Mouse (Mus musculus) myocyte (in vitro differentiated cells): ENCODE results near the gene Kif4. TPM values are rescaled to one million over a fixed set of nuclear protein-coding genes. Genes with fewer than 3 reads are reported as not detected.
A peak's percentile ranks its signal among the peaks of the same experiment; 100 is the strongest.

ENCODE experiments used
- H3K27me3 ChIP-seq: one replicate; pipeline ENCODE4 v1.6.1; 2011; ENCODE audit not compliant: control insufficient read depth, insufficient read depth, insufficient read length
- H3K36me3 ChIP-seq: one replicate; pipeline ENCODE4 v1.6.1; 2011; ENCODE audit not compliant: control insufficient read depth, insufficient read depth
- H3K4me2 ChIP-seq: one replicate; pipeline ENCODE4 v1.6.1; 2011; ENCODE audit warnings: low read depth, control low read depth
- H3K4me3 ChIP-seq: one replicate; pipeline ENCODE4 v1.5.1; 2011; ENCODE audit warnings: mild to moderate bottlenecking, control low read depth, moderate library complexity
- H3K79me2 ChIP-seq: one replicate; pipeline ENCODE4 v1.6.1; 2011; ENCODE audit not compliant: control insufficient read depth, insufficient read depth
- H3ac ChIP-seq: one replicate; pipeline ENCODE4 v1.6.1; 2011; ENCODE audit not compliant: control insufficient read depth, insufficient read length
- CEBPB ChIP-seq: IDR thresholded peaks from 2 replicates; pipeline ENCODE4 v1.6.1; 2011; ENCODE audit warnings: mild to moderate bottlenecking, moderate library complexity; ENCODE audit not compliant: poor library complexity, insufficient read depth, severe bottlenecking
- E2F4 ChIP-seq: IDR thresholded peaks from one replicate; pipeline ENCODE4 v1.6.1; 2011; ENCODE audit warnings: mild to moderate bottlenecking, control low read depth, moderate library complexity; ENCODE audit not compliant: insufficient read depth
- MAX ChIP-seq: IDR thresholded peaks from one replicate; pipeline ENCODE4 v1.6.1; 2011; ENCODE audit warnings: low read depth, mild to moderate bottlenecking, control low read depth
- MYOD1 ChIP-seq, 3 experiments: IDR thresholded peaks; one replicate each; pipeline ENCODE4 v1.6.1; 2011; ENCODE audit warnings: control low read depth in 2 of 3, low read depth in 2 of 3, mild to moderate bottlenecking in 2 of 3, moderate library complexity in 1 of 3; ENCODE audit not compliant: insufficient read length in 2 of 3, control insufficient read depth in 1 of 3
- MYOG ChIP-seq, 3 experiments: IDR thresholded peaks; one replicate each; pipeline ENCODE4 v1.6.1; 2011; ENCODE audit warnings: control low read depth in 2 of 3, low read depth in 2 of 3, mild to moderate bottlenecking in 2 of 3; ENCODE audit not compliant: insufficient read length in 2 of 3, control insufficient read depth in 1 of 3, insufficient read depth in 1 of 3
- POLR2A ChIP-seq: IDR thresholded peaks from one replicate; pipeline ENCODE4 v1.6.1; 2011; ENCODE audit warnings: low read depth, mild to moderate bottlenecking, control low read depth, moderate library complexity; ENCODE audit not compliant: insufficient read length
- POLR2AphosphoS2 ChIP-seq: IDR thresholded peaks from one replicate; pipeline ENCODE4 v1.6.1; 2011; ENCODE audit warnings: low read depth, control low read depth; ENCODE audit not compliant: insufficient read length
- REST ChIP-seq: IDR thresholded peaks from one replicate; pipeline ENCODE4 v1.6.1; 2011; ENCODE audit warnings: mild to moderate bottlenecking, control low read depth, moderate library complexity; ENCODE audit not compliant: insufficient read depth, insufficient read length
- SRF ChIP-seq: IDR thresholded peaks from one replicate; pipeline ENCODE4 v1.6.1; 2011; ENCODE audit warnings: low read depth; ENCODE audit not compliant: control insufficient read depth, insufficient read length
- TCF12 ChIP-seq: IDR thresholded peaks from one replicate; pipeline ENCODE4 v1.6.1; 2011; ENCODE audit warnings: mild to moderate bottlenecking, control low read depth; ENCODE audit not compliant: poor library complexity, insufficient read depth, severe bottlenecking
- TCF3 ChIP-seq: IDR thresholded peaks from one replicate; pipeline ENCODE4 v1.6.1; 2011; ENCODE audit warnings: low read depth, control low read depth; ENCODE audit not compliant: insufficient read length
- USF1 ChIP-seq: IDR thresholded peaks from one replicate; pipeline ENCODE4 v1.6.1; 2011; ENCODE audit warnings: low read depth, mild to moderate bottlenecking, control low read depth, moderate library complexity
- polyA plus RNA-seq: library from polyadenylated mRNA; unstranded; fragments of >200 nt; fragmentation: generic; extraction: Trizol; gene quantifications from one replicate; pipeline ENCODE4 v1.2.1, GENCODE M21; 2012; ENCODE audit warnings: missing spikeins

Gene Kif4
- polyA plus RNA-seq, 1 experiment = 4.5 TPM

GRCm38 (mm10) chrX:100734359-100734758, 108.8 kb downstream of the Kif4 start:
- Histone ChIP-seq H3K79me2 (no peaks in the 10 kb centered on the region), H3K4me3 (no peak overlapping the region), H3K27me3 (no peaks in the 10 kb centered on the region), H3K36me3 (no peaks in the 10 kb centered on the region), H3K4me2 (no peak overlapping the region), H3ac (no peak overlapping the region)
- TF ChIP-seq REST = no peak
- no peak for TF ChIP-seq MYOG (IDR thresholded peaks at IDR 0.05; ENCODE audit: control insufficient read depth in 1 of 3, insufficient read depth in 1 of 3, insufficient read length in 2 of 3, low read depth in 2 of 3)
- no peak for TF ChIP-seq TCF12
- TF ChIP-seq MYOD1 (IDR thresholded peaks at IDR 0.05; ENCODE audit: control insufficient read depth in 1 of 3, insufficient read length in 2 of 3, low read depth in 2 of 3) = no peak
- no peak for TF ChIP-seq POLR2A
- TF ChIP-seq TCF3 = no peak
- no peak for TF ChIP-seq MAX
- no peak for TF ChIP-seq USF1
- TF ChIP-seq CEBPB = no peak
- TF ChIP-seq E2F4 = no peak
- no peak for TF ChIP-seq POLR2AphosphoS2
- no peak for TF ChIP-seq SRF

DNA sequence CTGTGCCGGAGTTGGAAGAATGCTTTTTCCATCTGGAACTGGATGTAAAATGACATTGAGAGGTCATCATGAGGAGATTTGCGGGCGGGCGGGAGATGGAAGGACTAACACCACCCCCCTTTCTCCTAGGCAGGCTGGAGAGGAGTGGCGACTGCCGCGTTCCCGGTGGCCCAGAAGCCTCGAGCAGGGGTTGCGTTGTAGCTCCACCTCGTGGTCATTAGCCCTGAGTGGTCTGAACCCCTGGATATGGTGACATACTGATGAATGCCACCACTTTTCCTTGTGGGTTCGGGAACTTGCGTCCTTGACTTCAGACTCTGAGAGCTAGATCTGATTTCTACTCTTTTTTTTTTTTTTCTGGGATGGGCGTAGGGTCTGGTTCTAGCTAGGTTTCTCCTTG, 113.4 kb downstream of the Kif4 start:
- H3K4me3 ChIP-seq = peak overlapping the region; percentile 22
- no peaks in the 10 kb centered on the region for H3K27me3 ChIP-seq
- no peak overlapping the region for H3ac ChIP-seq
- no peaks in the 10 kb centered on the region for H3K79me2 ChIP-seq
- TF ChIP-seq SRF (no peak), E2F4 (no peak), MYOG (IDR thresholded peaks at IDR 0.05; ENCODE audit: control insufficient read depth in 1 of 3, insufficient read depth in 1 of 3, insufficient read length in 2 of 3, low read depth in 2 of 3) (no peak), POLR2AphosphoS2 (no peak), CEBPB (no peak), MAX (no peak), TCF12 (no peak), MYOD1 (IDR thresholded peaks at IDR 0.05; ENCODE audit: control insufficient read depth in 1 of 3, insufficient read length in 2 of 3, low read depth in 2 of 3) (no peak), REST (no peak), TCF3 (no peak), USF1 (no peak), POLR2A (no peak)
- H3K36me3 ChIP-seq = no peaks in the 10 kb centered on the region
- peak overlapping the region; percentile 77 for H3K4me2 ChIP-seq

GRCm38 (mm10) chrX:100739443-100739842, 113.9 kb downstream of the Kif4 start:
- no peaks in the 10 kb centered on the region for H3K36me3 ChIP-seq
- peak overlapping the region; percentile 77 for H3K4me2 ChIP-seq
- no peaks in the 10 kb centered on the region for H3K79me2 ChIP-seq
- no peak overlapping the region for H3ac ChIP-seq
- peak overlapping the region; percentile 22 for H3K4me3 ChIP-seq
- no peak for TF ChIP-seq TCF3
- TF ChIP-seq E2F4 = peak; percentile 27
- no peaks in the 10 kb centered on the region for H3K27me3 ChIP-seq

DNA sequence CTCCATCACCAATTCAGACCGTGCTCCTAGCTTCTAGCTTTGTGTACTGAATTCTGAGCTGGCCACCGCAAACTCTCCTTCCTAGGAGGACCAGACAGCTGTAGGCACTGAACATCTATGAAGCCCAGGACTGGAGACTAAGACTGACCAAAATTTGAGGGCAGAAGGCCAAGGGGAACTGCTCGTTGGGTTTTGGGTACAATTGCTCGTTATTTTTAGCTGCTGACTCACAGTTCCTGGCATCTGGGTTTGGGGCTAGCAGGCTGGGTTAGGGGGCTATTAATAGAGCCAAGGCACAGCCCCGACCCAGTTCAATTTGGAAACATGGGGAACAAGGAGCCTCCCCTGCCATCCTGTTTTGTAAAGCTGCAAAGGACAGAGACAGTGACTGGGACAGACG, 115.2 kb downstream of the Kif4 start:
- Histone ChIP-seq H3K27me3 (no peaks in the 10 kb centered on the region), H3K4me3 (no peak overlapping the region), H3K36me3 (no peaks in the 10 kb centered on the region), H3ac (no peak overlapping the region), H3K79me2 (no peaks in the 10 kb centered on the region), H3K4me2 (peak overlapping the region; percentile 50)
- TF ChIP-seq POLR2A (no peak), POLR2AphosphoS2 (no peak), USF1 (no peak), TCF12 (no peak), TCF3 (no peak), MYOD1 (IDR thresholded peaks at IDR 0.05; ENCODE audit: control insufficient read depth in 1 of 3, insufficient read length in 2 of 3, low read depth in 2 of 3) (no peak), MAX (no peak), MYOG (IDR thresholded peaks at IDR 0.05; ENCODE audit: control insufficient read depth in 1 of 3, insufficient read depth in 1 of 3, insufficient read length in 2 of 3, low read depth in 2 of 3) (no peak), E2F4 (no peak), REST (no peak), CEBPB (no peak), SRF (no peak)

GRCm38 (mm10) chrX:100741940-100742339, 116.4 kb downstream of the Kif4 start:
- Histone ChIP-seq H3K4me2 (no peak overlapping the region), H3K79me2 (no peaks in the 10 kb centered on the region), H3ac (no peak overlapping the region), H3K27me3 (no peaks in the 10 kb centered on the region), H3K36me3 (no peaks in the 10 kb centered on the region), H3K4me3 (no peak overlapping the region)
- TF ChIP-seq SRF (no peak), POLR2A (no peak), E2F4 (no peak), TCF12 (no peak), MYOD1 (IDR thresholded peaks at IDR 0.05; ENCODE audit: control insufficient read depth in 1 of 3, insufficient read length in 2 of 3, low read depth in 2 of 3) (no peak), CEBPB (no peak), REST (no peak), POLR2AphosphoS2 (no peak), MAX (no peak), USF1 (no peak), MYOG (IDR thresholded peaks at IDR 0.05; ENCODE audit: control insufficient read depth in 1 of 3, insufficient read depth in 1 of 3, insufficient read length in 2 of 3, low read depth in 2 of 3) (no peak), TCF3 (no peak)
